Mouse (Mus musculus) cerebellum, adult 2 months (tissue): Measurements from ENCODE around the gene Slc38a9. TPM values are rescaled to one million over a fixed set of nuclear protein-coding genes. Genes with fewer than 3 reads are reported as not detected.

Experiments used
- DNase-seq, 2 experiments: peaks; one replicate each; pipeline ENCODE4 v3.0.0; 2021
- H3K27ac ChIP-seq: fragments of 200-500 bp; 2 replicates; pipeline ENCODE4 v1.5.1; 2012; ENCODE audit warnings: low read length, control low read depth, inconsistent platforms; ENCODE audit not compliant: insufficient read depth
- H3K27me3 ChIP-seq: fragments of 200-500 bp; 2 replicates; pipeline ENCODE4 v1.6.1; 2012; ENCODE audit warnings: inconsistent platforms, mild to moderate bottlenecking, low read length, moderate library complexity; ENCODE audit not compliant: control insufficient read depth, insufficient read depth
- H3K4me1 ChIP-seq: fragments of 200-500 bp; 2 replicates; pipeline ENCODE4 v1.6.1; 2011; ENCODE audit warnings: low read length; ENCODE audit not compliant: control insufficient read depth, insufficient read depth
- H3K4me3 ChIP-seq: fragments of 200-500 bp; replicated peaks from 2 replicates; pipeline ENCODE3; 2011; ENCODE audit warnings: mild to moderate bottlenecking, low read depth, low read length, control low read depth; ENCODE audit not compliant: insufficient read depth
- CTCF ChIP-seq: fragments of 200-500 bp; IDR thresholded peaks from 2 replicates; pipeline ENCODE4 v1.5.1; 2011; ENCODE audit warnings: low read depth, mild to moderate bottlenecking, control low read depth, low read length, moderate library complexity, borderline replicate concordance; ENCODE audit not compliant: insufficient read depth
- POLR2A ChIP-seq: fragments of 200-500 bp; IDR thresholded peaks from 2 replicates; pipeline ENCODE4 v1.6.1; 2011; ENCODE audit warnings: low read length, control low read depth, borderline replicate concordance; ENCODE audit not compliant: insufficient read depth
- WGBS: fragments of 180-500 bp; shearing (Covaris S2); methylation state at CpG from one replicate; pipeline ENCODE4 v1.1.7; 2018; 5-methylcytosine and 5-hydroxymethylcytosine counted together
- polyA plus RNA-seq: library from polyadenylated mRNA; depleted of rRNA; stranded (reverse); fragments of >200 nt; gene quantifications from 2 replicates; pipeline ENCODE4 v1.2.3, GENCODE M21; 2012; rRNA removed

Gene Slc38a9
- polyA plus RNA-seq, 1 experiment = 25.9 TPM

DNA sequence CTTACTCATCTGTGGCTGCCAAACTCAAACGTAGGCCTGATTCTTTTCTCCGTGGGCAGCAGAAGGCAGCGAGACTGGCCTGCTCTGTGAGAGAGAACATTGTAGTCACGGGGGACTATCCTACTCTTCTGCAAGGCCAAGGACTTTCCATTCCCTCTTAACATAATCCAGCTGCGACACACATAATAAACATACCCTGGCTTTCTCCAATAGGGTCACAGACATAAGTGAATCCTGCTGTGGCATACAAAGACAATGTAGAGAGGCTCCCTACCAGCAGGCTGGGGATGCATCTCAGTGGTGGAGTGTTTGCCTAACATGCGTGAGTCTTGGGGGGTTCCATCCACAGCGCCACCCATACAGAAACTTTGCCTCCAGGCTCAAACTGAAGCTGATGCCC lies 124.8 kb downstream of the Slc38a9 start:
- no peak for DNase-seq
- no peak overlapping the region for H3K27ac ChIP-seq
- no peaks in the 10 kb centered on the region for H3K4me1 ChIP-seq
- no peaks in the 10 kb centered on the region for H3K27me3 ChIP-seq
- no peak overlapping the region for H3K4me3 ChIP-seq
- 50% methylated on average over 7 of the region's 7 CpGs for WGBS
- TF ChIP-seq CTCF (no peak), POLR2A (no peak)

GRCm38 (mm10) chr13:112786142-112786541 lies 125.6 kb downstream of the Slc38a9 start:
- 50% methylated on average over 3 of the region's 3 CpGs for WGBS
- DNase-seq = no peak
- H3K4me3 ChIP-seq = no peak overlapping the region
- H3K4me1 ChIP-seq = no peaks in the 10 kb centered on the region
- no peak overlapping the region for H3K27ac ChIP-seq
- H3K27me3 ChIP-seq = no peaks in the 10 kb centered on the region
- TF ChIP-seq POLR2A (no peak), CTCF (no peak)

GRCm38 (mm10) chr13:112786942-112787533 lies 126.5 kb downstream of the Slc38a9 start:
- Histone ChIP-seq H3K4me1 (no peaks in the 10 kb centered on the region), H3K4me3 (no peak overlapping the region), H3K27me3 (no peaks in the 10 kb centered on the region), H3K27ac (no peak overlapping the region)
- WGBS = 77% methylated on average over 10 of the region's 10 CpGs
- TF ChIP-seq CTCF (no peak), POLR2A (no peak)
- no peak for DNase-seq

Other genes starting within 250 kb of the Slc38a9 start
- 32.4 and 32.8 TPM in 2 replicates for gene Il6st, start 196.7 kb upstream of the Slc38a9 start, polyA plus RNA-seq
- 0.11 and 0.24 TPM in 2 replicates for gene Il31ra, start 66.4 kb upstream of the Slc38a9 start, polyA plus RNA-seq
- gene Ddx4, start 8.3 kb upstream of the Slc38a9 start, polyA plus RNA-seq = 0.74 and 1.1 TPM in 2 replicates
- gene Plpp1, start 140.0 kb downstream of the Slc38a9 start, polyA plus RNA-seq = 31.4 and 35.2 TPM in 2 replicates